Mouse (Mus musculus): ENCODE results near the gene Adarb1. TPM values are rescaled to one million over a fixed set of nuclear protein-coding genes. Genes with fewer than 3 reads are reported as not detected.

The Adarb1 gene
- total RNA-seq, 1 experiment, result 6.3 TPM

DNA sequence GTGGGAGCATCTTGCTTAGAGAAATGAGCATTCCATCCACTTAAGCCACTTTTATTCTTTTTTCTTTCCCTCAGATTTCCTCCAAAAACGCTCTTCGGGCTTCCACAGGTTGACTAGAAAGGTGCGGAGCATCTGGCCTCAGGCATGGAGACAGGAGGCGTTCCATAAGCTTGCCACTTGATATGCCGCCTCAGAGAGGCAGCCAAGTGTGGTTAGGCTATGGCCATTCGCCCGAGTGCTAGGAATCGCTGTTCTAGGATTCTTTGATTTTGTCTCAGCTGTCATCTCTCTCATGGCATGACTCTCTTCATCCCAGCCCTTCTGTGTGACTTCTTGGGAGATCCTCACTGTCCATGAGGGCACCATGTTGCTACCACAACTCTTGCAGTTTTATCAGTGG is 43.1 kb upstream of the Adarb1 start:
- H3K27ac ChIP-seq (ENCODE audit: insufficient read depth, low read depth, low read length, poor library complexity, severe bottlenecking), result no peak overlapping the region
- no peaks in the 10 kb centered on the region for H3K36me3 ChIP-seq (ENCODE audit: control insufficient read depth, insufficient read depth, low read length, poor library complexity, severe bottlenecking)
- TF ChIP-seq ZNF384 (IDR thresholded peaks at IDR 0.05; ENCODE audit: low read depth, low read length), result no peak
- no peak for TF ChIP-seq CHD2 (IDR thresholded peaks at IDR 0.05; ENCODE audit: low read depth, low read length)
- TF ChIP-seq HCFC1 (IDR thresholded peaks at IDR 0.05; ENCODE audit: borderline replicate concordance, insufficient read depth, low read length), result no peak
- TF ChIP-seq ZC3H11A (IDR thresholded peaks at IDR 0.05; ENCODE audit: borderline replicate concordance, low read depth, low read length), result no peak
- no peak for TF ChIP-seq MAFK (IDR thresholded peaks at IDR 0.05; ENCODE audit: insufficient read depth, low read depth, low read length)
- no peak overlapping the region for H3K4me3 ChIP-seq (ENCODE audit: insufficient read depth in 1 of 2, low read depth in 1 of 2, low read length in 2 of 2, poor library complexity in 1 of 2, severe bottlenecking in 1 of 2)
- H3K9me3 ChIP-seq (ENCODE audit: control insufficient read depth, insufficient read depth, low read depth, low read length), result no peaks in the 10 kb centered on the region
- in situ Hi-C loops (cut with MboI; ENCODE audit: low sequenced_read_pairs in 2 of 2, unreplicated experiment in 2 of 2), result no loop called here
- no peaks in the 10 kb centered on the region for H3K4me1 ChIP-seq (ENCODE audit: control insufficient read depth in 2 of 2, insufficient read depth in 2 of 2, low read length in 2 of 2, poor library complexity in 1 of 2)
- no peak for DNase-seq (ENCODE audit: low read depth, low spot score)
- no peak overlapping the region for H3K9ac ChIP-seq (ENCODE audit: insufficient read depth, low read depth, low read length, poor library complexity, severe bottlenecking)

DNA sequence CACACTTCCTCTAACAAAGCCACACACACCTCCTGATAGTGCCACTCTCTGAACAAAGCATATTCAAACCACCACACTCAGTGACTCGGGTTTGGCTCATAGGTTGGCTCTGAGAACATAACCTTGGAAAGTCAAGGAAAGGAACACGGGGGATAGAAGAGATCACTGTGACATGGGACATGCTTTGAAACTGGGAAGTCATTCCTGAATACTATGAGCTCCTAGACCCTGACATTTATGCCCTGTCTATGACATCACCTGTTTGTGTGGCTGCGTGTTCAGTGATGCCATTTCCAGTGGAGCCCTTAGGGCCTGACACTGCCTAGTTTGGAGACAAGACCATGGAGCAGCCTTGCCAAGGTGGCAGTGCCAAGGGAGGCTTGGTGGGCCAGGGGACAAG is 39.6 kb upstream of the Adarb1 start:
- Histone ChIP-seq H3K9me3 (ENCODE audit: control insufficient read depth, insufficient read depth, low read depth, low read length) (no peaks in the 10 kb centered on the region), H3K9ac (ENCODE audit: insufficient read depth, low read depth, low read length, poor library complexity, severe bottlenecking) (no peak overlapping the region), H3K27ac (ENCODE audit: insufficient read depth, low read depth, low read length, poor library complexity, severe bottlenecking) (no peak overlapping the region), H3K36me3 (ENCODE audit: control insufficient read depth, insufficient read depth, low read length, poor library complexity, severe bottlenecking) (no peaks in the 10 kb centered on the region), H3K4me3 (ENCODE audit: insufficient read depth in 1 of 2, low read depth in 1 of 2, low read length in 2 of 2, poor library complexity in 1 of 2, severe bottlenecking in 1 of 2) (no peak overlapping the region), H3K4me1 (ENCODE audit: control insufficient read depth in 2 of 2, insufficient read depth in 2 of 2, low read length in 2 of 2, poor library complexity in 1 of 2) (no peaks in the 10 kb centered on the region)
- TF ChIP-seq HCFC1 (IDR thresholded peaks at IDR 0.05; ENCODE audit: borderline replicate concordance, insufficient read depth, low read length), result no peak
- TF ChIP-seq ZNF384 (IDR thresholded peaks at IDR 0.05; ENCODE audit: low read depth, low read length), result no peak
- TF ChIP-seq ZC3H11A (IDR thresholded peaks at IDR 0.05; ENCODE audit: borderline replicate concordance, low read depth, low read length), result no peak
- no peak for TF ChIP-seq MAFK (IDR thresholded peaks at IDR 0.05; ENCODE audit: insufficient read depth, low read depth, low read length)
- no peak for TF ChIP-seq CHD2 (IDR thresholded peaks at IDR 0.05; ENCODE audit: low read depth, low read length)
- DNase-seq (ENCODE audit: low read depth, low spot score), result no peak
- in situ Hi-C loops (cut with MboI; ENCODE audit: low sequenced_read_pairs in 2 of 2, unreplicated experiment in 2 of 2), result no loop called here

DNA sequence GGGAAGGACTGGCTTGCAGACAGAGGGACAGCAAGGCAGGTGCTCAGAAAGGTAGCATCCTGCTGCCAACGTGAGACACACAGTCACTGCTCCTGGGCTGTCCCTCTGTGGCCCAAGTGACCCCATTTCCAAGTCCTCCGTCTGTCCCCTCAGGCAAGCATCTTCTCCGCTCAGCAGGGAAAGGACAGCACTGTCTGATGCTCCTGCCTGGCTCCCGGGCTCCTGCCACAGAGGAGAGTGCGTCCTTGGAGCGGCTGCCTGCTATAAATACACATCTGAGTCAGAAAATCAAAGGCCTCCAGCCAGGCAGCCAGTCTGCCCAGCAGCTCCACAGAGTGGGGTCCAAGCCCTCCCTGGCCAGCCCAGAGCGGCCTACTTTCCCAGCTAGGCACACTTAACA is 38.4 kb upstream of the Adarb1 start:
- in situ Hi-C loops (cut with MboI; ENCODE audit: low sequenced_read_pairs in 2 of 2, unreplicated experiment in 2 of 2), result no loop called here
- H3K27ac ChIP-seq (ENCODE audit: insufficient read depth, low read depth, low read length, poor library complexity, severe bottlenecking), result no peak overlapping the region
- H3K4me1 ChIP-seq (ENCODE audit: control insufficient read depth in 2 of 2, insufficient read depth in 2 of 2, low read length in 2 of 2, poor library complexity in 1 of 2), result no peaks in the 10 kb centered on the region
- no peaks in the 10 kb centered on the region for H3K9me3 ChIP-seq (ENCODE audit: control insufficient read depth, insufficient read depth, low read depth, low read length)
- DNase-seq (ENCODE audit: low read depth, low spot score), result no peak
- no peak for TF ChIP-seq CHD2 (IDR thresholded peaks at IDR 0.05; ENCODE audit: low read depth, low read length)
- no peak for TF ChIP-seq ZC3H11A (IDR thresholded peaks at IDR 0.05; ENCODE audit: borderline replicate concordance, low read depth, low read length)
- no peak for TF ChIP-seq HCFC1 (IDR thresholded peaks at IDR 0.05; ENCODE audit: borderline replicate concordance, insufficient read depth, low read length)
- no peak for TF ChIP-seq ZNF384 (IDR thresholded peaks at IDR 0.05; ENCODE audit: low read depth, low read length)
- no peak for TF ChIP-seq MAFK (IDR thresholded peaks at IDR 0.05; ENCODE audit: insufficient read depth, low read depth, low read length)
- H3K4me3 ChIP-seq (ENCODE audit: insufficient read depth in 1 of 2, low read depth in 1 of 2, low read length in 2 of 2, poor library complexity in 1 of 2, severe bottlenecking in 1 of 2), result no peak overlapping the region
- H3K36me3 ChIP-seq (ENCODE audit: control insufficient read depth, insufficient read depth, low read length, poor library complexity, severe bottlenecking), result no peaks in the 10 kb centered on the region
- no peak overlapping the region for H3K9ac ChIP-seq (ENCODE audit: insufficient read depth, low read depth, low read length, poor library complexity, severe bottlenecking)

DNA sequence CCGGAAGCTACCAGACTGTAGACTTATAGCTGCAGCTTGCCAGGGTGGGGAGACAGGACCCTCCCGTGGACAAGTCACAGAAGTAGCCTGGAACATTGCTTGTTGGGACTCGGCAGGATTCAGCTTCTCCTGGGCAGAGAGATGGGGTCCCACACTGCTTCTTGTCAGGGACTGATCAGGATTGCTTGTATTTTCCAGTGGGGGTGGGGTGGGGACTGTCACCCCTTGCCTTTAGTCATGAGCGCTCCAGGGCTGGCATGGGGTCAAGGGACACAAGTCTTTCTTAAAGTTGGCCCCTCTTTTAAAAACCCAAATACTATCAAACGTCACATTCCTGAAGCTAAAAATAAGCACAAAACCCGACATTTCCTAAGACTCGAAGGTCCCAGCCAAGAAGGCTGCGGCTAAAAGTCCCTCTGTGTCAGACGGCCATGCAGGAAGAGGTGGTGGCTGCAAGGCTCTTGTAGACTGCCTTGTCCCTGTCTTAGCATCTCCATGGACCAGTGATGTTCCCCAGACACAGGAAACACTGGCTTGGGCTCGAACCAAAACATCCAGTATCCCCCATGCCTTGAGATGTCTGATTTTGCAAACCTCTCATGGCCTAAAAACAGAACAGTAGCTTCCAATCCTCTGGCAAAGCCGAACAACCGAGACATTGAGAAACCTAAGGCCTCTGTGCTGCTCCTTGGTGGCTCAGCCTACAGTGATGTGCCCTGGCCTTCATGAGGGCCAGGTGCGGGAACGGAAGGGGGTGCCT is 37.4 kb upstream of the Adarb1 start:
- H3K4me3 ChIP-seq (ENCODE audit: insufficient read depth in 1 of 2, low read depth in 1 of 2, low read length in 2 of 2, poor library complexity in 1 of 2, severe bottlenecking in 1 of 2), result no peak overlapping the region
- no peak for TF ChIP-seq MAFK (IDR thresholded peaks at IDR 0.05; ENCODE audit: insufficient read depth, low read depth, low read length)
- no peak for TF ChIP-seq HCFC1 (IDR thresholded peaks at IDR 0.05; ENCODE audit: borderline replicate concordance, insufficient read depth, low read length)
- TF ChIP-seq ZNF384 (IDR thresholded peaks at IDR 0.05; ENCODE audit: low read depth, low read length), result no peak
- TF ChIP-seq ZC3H11A (IDR thresholded peaks at IDR 0.05; ENCODE audit: borderline replicate concordance, low read depth, low read length), result no peak
- TF ChIP-seq CHD2 (IDR thresholded peaks at IDR 0.05; ENCODE audit: low read depth, low read length), result no peak
- H3K4me1 ChIP-seq (ENCODE audit: control insufficient read depth in 2 of 2, insufficient read depth in 2 of 2, low read length in 2 of 2, poor library complexity in 1 of 2), result no peaks in the 10 kb centered on the region
- H3K27ac ChIP-seq (ENCODE audit: insufficient read depth, low read depth, low read length, poor library complexity, severe bottlenecking), result no peak overlapping the region
- H3K9ac ChIP-seq (ENCODE audit: insufficient read depth, low read depth, low read length, poor library complexity, severe bottlenecking), result no peak overlapping the region
- no peak for DNase-seq (ENCODE audit: low read depth, low spot score)
- in situ Hi-C loops (cut with MboI; ENCODE audit: low sequenced_read_pairs in 2 of 2, unreplicated experiment in 2 of 2), result no loop called here
- H3K9me3 ChIP-seq (ENCODE audit: control insufficient read depth, insufficient read depth, low read depth, low read length), result no peaks in the 10 kb centered on the region
- no peaks in the 10 kb centered on the region for H3K36me3 ChIP-seq (ENCODE audit: control insufficient read depth, insufficient read depth, low read length, poor library complexity, severe bottlenecking)

Data from ES-E14 (cell line).